Mouse (Mus musculus) spleen, adult 2 months (tissue): ENCODE measurements around the gene Irx3. TPM values are rescaled to one million over a fixed set of nuclear protein-coding genes. Genes with fewer than 3 reads are reported as not detected.

Experiments
- DNase-seq, 2 experiments: peaks; one replicate each; pipeline versions ENCODE4 v3.0.0 to v3.0.0-alpha.2; 2012 to 2021; ENCODE audit warnings: low spot score in 2 of 2, low read depth in 1 of 2
- H3K27ac ChIP-seq: fragments of 200-500 bp; 2 replicates; pipeline ENCODE4 v1.5.1; 2012; ENCODE audit warnings: low read length, inconsistent platforms; ENCODE audit not compliant: insufficient read depth
- H3K27me3 ChIP-seq: fragments of 200-500 bp; 2 replicates; pipeline ENCODE4 v1.6.1; 2012; ENCODE audit warnings: mild to moderate bottlenecking, moderate library complexity, low read length, inconsistent platforms; ENCODE audit not compliant: control insufficient read depth, insufficient read depth
- H3K36me3 ChIP-seq: fragments of 200-500 bp; 2 replicates; pipeline ENCODE4 v1.6.1; 2012; ENCODE audit warnings: mild to moderate bottlenecking, low read length, inconsistent platforms; ENCODE audit not compliant: control insufficient read depth, insufficient read depth
- H3K4me1 ChIP-seq: fragments of 200-500 bp; 2 replicates; pipeline ENCODE4 v1.6.1; 2011; ENCODE audit warnings: inconsistent platforms; ENCODE audit not compliant: control insufficient read depth, insufficient read depth, insufficient read length
- H3K4me3 ChIP-seq: fragments of 200-500 bp; 2 replicates; pipeline ENCODE4 v1.5.1; 2011; ENCODE audit warnings: mild to moderate bottlenecking, inconsistent platforms; ENCODE audit not compliant: insufficient read depth, insufficient read length; ENCODE audit errors: extremely low read depth
- CTCF ChIP-seq: fragments of 200-500 bp; IDR thresholded peaks from 2 replicates; pipeline ENCODE4 v1.5.1; 2011; ENCODE audit warnings: mild to moderate bottlenecking, inconsistent platforms; ENCODE audit not compliant: insufficient read depth, insufficient read length, insufficient replicate concordance; ENCODE audit errors: extremely low read depth
- POLR2A ChIP-seq: fragments of 200-500 bp; IDR thresholded peaks from 2 replicates; pipeline ENCODE4 v1.6.1; 2011; ENCODE audit warnings: low read depth, low read length, inconsistent platforms
- WGBS: fragments of 180-500 bp; shearing (Covaris S2); methylation state at CpG from one replicate; pipeline ENCODE4 v1.1.7; 2018; 5-methylcytosine and 5-hydroxymethylcytosine counted together
- polyA plus RNA-seq: library from polyadenylated mRNA; depleted of rRNA; stranded (reverse); fragments of >200 nt; gene quantifications from 2 replicates; pipeline ENCODE4 v1.2.3, GENCODE M21; 2012

Gene Irx3
- polyA plus RNA-seq, 1 experiment = 0.15 TPM

DNA sequence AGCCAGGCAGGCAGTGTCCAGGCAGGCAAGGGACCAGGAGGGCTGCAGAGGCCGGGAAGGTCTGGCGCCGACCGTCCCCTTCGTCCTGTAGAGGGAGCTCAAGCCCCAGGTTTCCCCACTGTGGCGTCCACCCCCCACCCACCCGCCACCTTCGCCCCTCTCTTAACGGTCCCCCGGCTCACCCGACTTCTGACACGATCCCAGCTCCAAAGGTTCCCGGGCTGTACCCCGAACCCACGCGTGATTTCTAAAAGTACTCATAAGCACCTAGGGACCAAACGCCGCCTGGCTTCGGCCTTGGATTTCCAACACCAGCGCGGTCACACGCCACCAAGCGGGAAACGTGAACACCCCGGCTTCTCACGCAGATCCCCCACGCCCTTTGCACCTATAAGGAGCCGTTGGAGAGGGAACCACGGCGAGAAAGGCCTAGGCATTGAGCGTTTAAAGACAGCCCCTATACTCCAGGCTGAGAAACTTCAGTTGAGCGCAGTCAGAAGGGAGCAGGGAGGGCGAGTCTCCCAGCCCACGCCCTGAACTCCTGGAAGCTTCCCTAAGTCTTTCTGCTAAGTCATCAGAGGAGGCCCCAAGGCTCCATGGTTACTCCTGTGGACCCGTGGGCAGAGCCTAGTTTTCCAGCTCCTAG is 4.1 kb downstream of the Irx3 start:
- Histone ChIP-seq H3K4me1 (no peaks in the 10 kb centered on the region; the same call in 1 of the 2 replicates), H3K36me3 (no peaks in the 10 kb centered on the region), H3K27ac (no peak overlapping the region), H3K27me3 (peaks cover 30% of the 10 kb centered on the region), H3K4me3 (no peak overlapping the region)
- TF ChIP-seq CTCF = no peak
- no peak for TF ChIP-seq POLR2A
- no peak for DNase-seq
- 2% methylated on average over 35 of the region's 35 CpGs for WGBS

DNA sequence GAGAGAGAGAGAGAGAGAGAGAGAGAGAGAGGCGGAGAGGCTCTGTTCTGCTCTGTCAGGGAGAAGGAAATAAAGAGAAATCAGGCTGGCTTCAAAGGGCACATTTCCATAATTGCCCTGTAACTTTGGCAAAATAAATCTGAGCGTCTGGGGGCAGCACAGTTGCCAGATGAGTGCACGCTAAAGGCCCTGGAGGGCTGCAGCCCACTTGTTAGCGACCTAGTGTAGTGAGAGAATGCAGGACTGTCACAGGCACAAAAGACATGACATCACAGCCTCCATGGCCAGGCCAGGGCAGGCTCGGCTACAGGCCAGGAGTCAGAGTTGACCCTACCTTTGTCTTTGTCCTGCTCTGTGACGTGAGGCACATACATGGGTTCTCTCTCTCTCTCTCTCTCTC is 8.0 kb downstream of the Irx3 start:
- 78% methylated on average over 6 of the region's 6 CpGs for WGBS
- H3K27me3 ChIP-seq = peaks cover 3% of the 10 kb centered on the region
- H3K36me3 ChIP-seq = no peaks in the 10 kb centered on the region

DNA sequence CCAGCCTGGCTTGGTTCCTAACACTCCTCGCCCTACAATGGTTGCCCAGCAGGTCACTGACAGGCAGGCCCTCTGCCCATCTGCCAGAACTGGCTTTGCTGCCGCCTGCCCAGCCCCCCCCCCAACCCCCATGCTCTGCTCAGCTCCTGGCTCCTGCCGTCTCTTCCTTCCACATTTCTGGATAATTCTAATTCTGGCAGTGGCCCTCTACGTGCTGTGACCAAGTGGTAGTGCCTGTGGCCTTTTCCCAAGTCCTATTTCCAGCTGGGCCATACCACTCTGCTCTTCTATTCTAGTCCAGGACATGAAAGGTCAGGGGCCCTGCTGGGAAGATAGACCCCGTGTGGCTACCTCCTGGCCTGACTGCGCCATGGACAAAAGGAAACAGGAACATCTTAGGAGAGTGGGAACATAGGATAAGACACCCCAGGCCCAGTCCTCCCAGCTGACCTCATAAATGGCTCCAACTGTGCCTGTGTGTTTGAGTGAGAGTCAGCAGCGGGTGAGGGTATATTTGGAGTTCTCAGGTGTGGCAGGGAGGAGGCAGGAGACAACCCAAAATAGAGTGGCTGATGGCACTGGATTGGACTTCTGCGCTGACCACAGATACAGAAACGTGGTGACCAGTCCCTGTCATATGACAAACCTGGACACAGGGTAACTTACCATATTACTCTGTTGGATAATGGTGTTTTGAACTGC is 14.5 kb downstream of the Irx3 start:
- WGBS = 79% methylated on average over 9 of the region's 9 CpGs

More for the DNA sequence above, 8.0 kb downstream of the Irx3 start:
- TF ChIP-seq POLR2A = no peak
- no peak for TF ChIP-seq CTCF
- DNase-seq = no peak
- Histone ChIP-seq H3K4me3 (no peak overlapping the region), H3K4me1 (no peaks in the 10 kb centered on the region), H3K27ac (no peak overlapping the region)

DNA sequence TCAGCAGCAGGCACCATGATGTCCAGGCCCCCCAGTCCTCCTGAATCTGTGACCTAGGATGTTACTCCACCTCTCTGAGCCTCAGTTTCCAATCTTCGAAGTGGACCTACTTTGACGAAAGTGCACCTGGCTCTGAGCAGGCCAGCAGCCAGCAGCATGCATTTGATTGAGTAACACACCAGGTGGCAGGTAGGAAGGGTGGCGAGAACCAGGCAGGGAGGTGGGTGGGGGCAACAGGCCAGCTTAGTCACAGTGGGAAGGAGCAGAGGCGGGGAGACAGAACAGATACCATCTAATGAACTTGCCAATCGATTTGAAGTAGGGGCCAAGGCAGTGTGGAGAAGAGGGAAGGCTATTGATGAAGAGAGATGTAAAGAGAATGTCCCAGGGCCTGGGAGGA is 18.9 kb downstream of the Irx3 start:
- Histone ChIP-seq H3K36me3 (no peaks in the 10 kb centered on the region), H3K27ac (no peak overlapping the region), H3K4me3 (no peak overlapping the region), H3K4me1 (no peaks in the 10 kb centered on the region), H3K27me3 (no peaks in the 10 kb centered on the region)
- TF ChIP-seq CTCF (no peak), POLR2A (no peak)
- WGBS = 72% methylated on average over 5 of the region's 5 CpGs
- no peak for DNase-seq

More for the DNA sequence above, 14.5 kb downstream of the Irx3 start:
- DNase-seq = no peak
- Histone ChIP-seq H3K4me1 (no peaks in the 10 kb centered on the region), H3K27ac (no peak overlapping the region), H3K27me3 (no peaks in the 10 kb centered on the region), H3K36me3 (no peaks in the 10 kb centered on the region), H3K4me3 (no peak overlapping the region)
- TF ChIP-seq CTCF = no peak

DNA sequence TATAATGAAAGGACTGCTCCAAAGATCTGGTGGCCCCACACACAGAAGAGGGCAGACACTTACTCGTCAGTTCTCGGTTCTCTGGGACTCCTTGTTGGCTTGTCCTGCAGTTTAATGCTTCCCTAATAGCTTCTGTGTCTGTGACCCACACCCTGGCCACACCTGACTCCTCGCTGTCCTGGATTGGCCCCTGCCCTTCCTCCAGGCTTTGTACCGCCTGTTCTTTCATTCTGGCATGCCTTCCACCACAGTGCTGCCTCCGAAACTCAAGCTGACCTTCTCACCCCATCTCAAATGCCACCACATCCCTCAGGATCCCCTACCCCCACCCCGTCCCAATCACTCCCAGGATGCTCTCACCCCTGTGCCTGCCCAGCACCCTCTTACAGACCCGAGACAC is 19.7 kb downstream of the Irx3 start:
- Histone ChIP-seq H3K27ac (no peak overlapping the region), H3K27me3 (no peaks in the 10 kb centered on the region), H3K4me3 (no peak overlapping the region), H3K36me3 (no peaks in the 10 kb centered on the region), H3K4me1 (no peaks in the 10 kb centered on the region)
- DNase-seq = no peak
- TF ChIP-seq POLR2A (no peak), CTCF (no peak)
- 80% methylated on average over 7 of the region's 7 CpGs for WGBS

DNA sequence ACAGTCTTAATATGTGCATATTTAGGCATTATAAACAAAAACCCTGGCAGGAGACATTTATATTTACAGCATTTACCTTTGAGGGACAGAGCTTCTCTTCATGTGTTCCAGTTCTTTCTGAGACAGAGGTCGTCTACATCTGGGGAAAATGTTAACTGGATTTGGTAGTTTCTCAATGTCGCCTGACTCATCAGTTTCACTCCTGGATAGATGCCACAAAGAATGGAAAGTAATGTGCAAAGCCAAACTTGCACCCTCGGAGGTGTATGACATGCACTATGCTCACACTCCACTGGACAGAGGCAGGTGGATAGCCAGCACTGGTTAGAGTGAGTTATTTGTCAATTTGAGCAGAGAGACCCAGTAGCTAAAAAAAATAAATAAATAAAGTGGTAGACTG is 21.2 kb downstream of the Irx3 start:
- TF ChIP-seq POLR2A (no peak), CTCF (no peak)
- DNase-seq = no peak
- Histone ChIP-seq H3K4me1 (no peaks in the 10 kb centered on the region), H3K27me3 (no peaks in the 10 kb centered on the region), H3K36me3 (no peaks in the 10 kb centered on the region), H3K27ac (no peak overlapping the region), H3K4me3 (no peak overlapping the region)
- 56% methylated on average over 3 of the region's 3 CpGs for WGBS

DNA sequence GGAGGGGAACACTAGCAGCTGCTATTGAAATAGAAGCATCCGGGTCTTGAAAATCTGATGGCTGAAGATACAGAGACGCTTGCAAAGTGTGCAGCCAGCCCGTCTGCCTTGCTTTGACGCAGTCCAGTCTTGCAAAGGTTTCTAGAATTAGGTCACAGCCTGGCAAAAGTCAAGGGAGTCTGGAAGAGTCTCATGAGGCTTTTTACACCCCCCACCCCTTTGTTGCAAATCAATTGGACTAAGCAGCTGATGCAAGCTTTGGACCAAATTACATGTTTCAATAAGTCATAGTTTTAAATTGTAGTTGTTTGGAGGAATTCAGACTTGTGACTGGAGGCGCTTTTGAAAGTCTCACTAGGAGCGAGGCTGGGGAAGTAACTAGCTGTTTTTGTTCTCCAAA is 33.0 kb downstream of the Irx3 start:
- Histone ChIP-seq H3K4me3 (no peak overlapping the region), H3K4me1 (no peaks in the 10 kb centered on the region), H3K36me3 (no peaks in the 10 kb centered on the region), H3K27me3 (no peaks in the 10 kb centered on the region), H3K27ac (no peak overlapping the region)
- WGBS = 77% methylated on average over 6 of the region's 6 CpGs
- TF ChIP-seq CTCF (no peak), POLR2A (no peak)
- no peak for DNase-seq
